Mouse (Mus musculus) lung, embryonic 16.5 days (tissue): ENCODE results near the gene Bax. TPM values are rescaled to one million over a fixed set of nuclear protein-coding genes. Genes with fewer than 3 reads are reported as not detected.
"Not testable (repeated sequence)": the region's sequence is repeated elsewhere in the genome, so short reads cannot be mapped to it uniquely, and the experiment has no call there.

Experiments
- ATAC-seq: fragments of 200-750 bp; cut with Nextera tagmentation; 2 replicates; pipeline ENCODE4 v1.8.0; 2017; ENCODE audit warnings: low read depth, mild to moderate bottlenecking, moderate library complexity
- H3K27ac ChIP-seq: fragments of 300-500 bp; sonication (generic); 2 replicates; pipeline ENCODE4 v1.5.1; 2014; ENCODE audit warnings: mild to moderate bottlenecking, control low read depth, low read length
- H3K27me3 ChIP-seq: fragments of 300-500 bp; sonication (generic); 2 replicates; pipeline ENCODE4 v1.6.1; 2014; ENCODE audit warnings: low read depth, low read length, mixed read lengths; ENCODE audit not compliant: control insufficient read depth, insufficient read depth
- H3K36me3 ChIP-seq: fragments of 300-500 bp; sonication (generic); 2 replicates; pipeline ENCODE4 v1.6.1; 2014; ENCODE audit warnings: low read length; ENCODE audit not compliant: control insufficient read depth, insufficient read depth
- H3K4me1 ChIP-seq: fragments of 300-500 bp; sonication (generic); replicated peaks from 2 replicates; pipeline ENCODE4 v1.6.1; 2014; ENCODE audit warnings: low read length, mixed read lengths; ENCODE audit not compliant: control insufficient read depth, insufficient read depth
- H3K4me2 ChIP-seq: fragments of 300-500 bp; sonication (generic); 2 replicates; pipeline ENCODE4 v1.6.1; 2014; ENCODE audit warnings: low read depth, low read length, control low read depth
- H3K4me3 ChIP-seq: fragments of 300-500 bp; sonication (generic); 2 replicates; pipeline ENCODE4 v1.5.1; 2014; ENCODE audit warnings: mild to moderate bottlenecking, low read length, control low read depth
- H3K9ac ChIP-seq: fragments of 300-500 bp; sonication (generic); 2 replicates; pipeline ENCODE4 v1.6.1; 2014; ENCODE audit warnings: low read length, control low read depth
- H3K9me3 ChIP-seq: fragments of 300-500 bp; sonication (generic); 2 replicates; pipeline ENCODE4 v1.6.1; 2016; ENCODE audit warnings: low read length; ENCODE audit not compliant: control insufficient read depth
- WGBS: fragments of 180-500 bp; shearing (Covaris S2); extraction: QIAGEN DNeasy Blood & Tissue Kit; methylation state at CpG from one replicate; pipeline ENCODE4 v1.1.7; 2014; 5-methylcytosine and 5-hydroxymethylcytosine counted together
- polyA plus RNA-seq: library from polyadenylated mRNA; unstranded; fragments of >200 nt; fragmentation: Nextera tagmentation; extraction: Ambion mirVana; gene quantifications from 2 replicates; pipeline ENCODE4 v1.2.1, GENCODE M21; 2015

Gene Bax
- polyA plus RNA-seq, 1 experiment from 2014 or later: 136 TPM

DNA sequence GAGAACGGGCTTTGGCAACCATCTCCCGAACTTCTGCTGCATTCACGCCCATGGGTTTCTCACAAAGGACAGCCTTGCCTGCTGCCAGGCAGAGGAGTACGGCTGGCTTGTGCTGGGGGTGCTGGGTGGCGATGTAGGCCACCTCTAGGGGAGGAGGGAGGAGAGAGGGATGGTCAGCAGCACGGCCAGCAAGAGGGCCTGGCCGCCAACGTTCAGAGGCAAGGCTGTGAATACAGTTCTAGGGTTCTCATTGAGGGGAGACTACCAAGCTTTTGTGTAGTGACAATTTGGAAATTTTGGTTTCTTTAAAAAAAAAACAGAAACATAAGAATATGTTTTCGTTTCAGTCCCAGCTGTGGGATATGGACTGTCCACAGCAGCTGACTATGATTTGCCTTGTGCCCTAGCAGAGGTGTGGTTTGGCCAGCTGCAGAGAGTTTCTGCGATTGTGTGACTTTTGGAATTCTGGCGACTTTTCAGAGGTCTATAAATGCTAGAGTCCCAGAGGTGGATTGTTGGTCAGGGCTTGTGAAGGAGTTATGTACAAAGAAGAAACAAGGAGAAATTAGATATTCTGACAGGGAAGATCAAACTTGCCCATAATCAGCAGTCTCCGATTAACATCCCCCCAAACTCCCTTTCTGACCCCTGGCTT, 20.2 kb upstream of the Bax start, which contains the start of gene Gm45808:
Gene Gm45808, minus strand, starts transcription at position 51 of the 655 bp plus-strand sequence.
- H3K9me3 ChIP-seq: no peaks in the 10 kb centered on the region
- H3K36me3 ChIP-seq: no peaks in the 10 kb centered on the region
- H3K4me1 ChIP-seq: 0 out of 2 replicates have a peak, but pooled peaks cover 2% of the 10 kb centered on the region
- WGBS: 67% methylated on average over 12 of the region's 12 CpGs
- H3K27me3 ChIP-seq: no peaks in the 10 kb centered on the region
- no peak within 1 kb of the TSS for H3K9ac ChIP-seq
- no peak for ATAC-seq
- no peak within 1 kb of the TSS for H3K4me2 ChIP-seq
- H3K4me3 ChIP-seq: no peak within 1 kb of the TSS
- H3K27ac ChIP-seq: no peak within 1 kb of the TSS

DNA sequence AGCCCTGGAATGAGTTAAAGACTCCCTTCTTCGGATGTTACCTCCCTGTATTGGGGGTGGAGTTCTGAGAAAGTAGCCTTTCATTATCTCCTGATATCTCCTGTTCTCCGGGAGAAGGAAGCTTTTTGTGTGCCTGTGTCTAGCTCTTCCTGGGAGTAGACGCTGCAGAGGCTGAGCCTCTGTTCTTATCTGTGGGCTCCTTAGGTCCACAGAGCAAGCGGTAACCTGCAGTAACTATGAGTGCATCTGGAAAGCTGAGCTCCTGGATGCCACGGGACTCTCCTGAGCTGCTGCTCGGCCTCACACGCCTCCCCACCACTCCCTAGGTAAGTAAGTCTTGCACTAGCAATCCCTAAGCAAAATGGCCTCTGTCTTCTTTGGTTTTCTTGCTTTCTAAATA, 19.5 kb upstream of the Bax start:
- Histone ChIP-seq H3K36me3 (no peaks in the 10 kb centered on the region), H3K27ac (no peak overlapping the region), H3K9me3 (no peaks in the 10 kb centered on the region), H3K4me2 (no peak overlapping the region), H3K4me3 (no peak overlapping the region), H3K27me3 (no peaks in the 10 kb centered on the region), H3K4me1 (no peaks in the 10 kb centered on the region), H3K9ac (no peak overlapping the region)
- WGBS: 56% methylated on average over 7 of the region's 7 CpGs
- ATAC-seq: no peak

DNA sequence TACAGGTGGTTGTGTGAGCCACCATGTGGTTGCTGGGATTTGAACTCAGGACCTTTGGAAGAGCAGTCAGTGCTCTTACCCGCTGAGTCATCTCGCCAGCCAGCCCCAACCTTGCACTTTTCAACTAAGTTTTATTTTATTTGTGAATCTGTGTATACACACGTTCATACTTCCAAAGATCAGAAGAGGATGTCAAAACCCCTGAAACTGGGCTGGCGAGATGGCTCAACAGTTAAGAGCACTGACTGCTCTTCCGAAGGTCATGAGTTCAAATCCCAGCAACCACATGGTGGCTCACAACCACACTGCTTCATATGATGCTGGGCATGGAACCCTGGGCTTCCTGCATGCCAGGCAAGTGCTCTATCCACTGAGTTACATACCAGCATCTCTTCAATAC, 18.3 kb upstream of the Bax start:
- H3K36me3 ChIP-seq, H3K4me3 ChIP-seq, H3K4me1 ChIP-seq, H3K9me3 ChIP-seq, H3K27ac ChIP-seq, H3K9ac ChIP-seq, ATAC-seq, H3K4me2 ChIP-seq, H3K27me3 ChIP-seq: not testable (repeated sequence)
- WGBS: 86% methylated on average over 5 of the region's 5 CpGs

DNA sequence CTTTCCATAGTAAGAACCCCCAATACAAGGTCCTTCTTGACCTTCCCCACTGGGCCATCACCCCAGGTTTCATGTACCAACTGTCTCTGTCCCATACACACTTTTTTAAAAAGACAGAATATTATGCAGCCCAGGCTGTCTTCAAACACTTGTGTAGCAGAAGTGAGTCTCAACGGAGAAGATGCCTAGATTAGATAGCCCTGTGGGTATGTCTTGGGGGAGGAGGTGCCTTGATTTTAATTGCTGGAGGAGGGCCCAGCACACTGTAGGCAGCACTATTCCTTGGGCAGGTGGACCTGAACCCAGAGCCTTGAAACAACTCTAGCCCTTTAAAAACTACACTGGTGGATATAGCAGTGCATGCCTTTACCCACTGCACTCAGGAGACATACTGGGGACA, 15.5 kb upstream of the Bax start:
- 94% methylated on average over 1 of the region's 1 CpGs for WGBS
- no peak for ATAC-seq
- no peak overlapping the region for H3K9ac ChIP-seq
- H3K9me3 ChIP-seq: no peaks in the 10 kb centered on the region
- no peak overlapping the region for H3K27ac ChIP-seq
- no peaks in the 10 kb centered on the region for H3K27me3 ChIP-seq
- H3K4me3 ChIP-seq: no peak overlapping the region
- no peaks in the 10 kb centered on the region for H3K36me3 ChIP-seq
- no peaks in the 10 kb centered on the region for H3K4me1 ChIP-seq
- H3K4me2 ChIP-seq: no peak overlapping the region

DNA sequence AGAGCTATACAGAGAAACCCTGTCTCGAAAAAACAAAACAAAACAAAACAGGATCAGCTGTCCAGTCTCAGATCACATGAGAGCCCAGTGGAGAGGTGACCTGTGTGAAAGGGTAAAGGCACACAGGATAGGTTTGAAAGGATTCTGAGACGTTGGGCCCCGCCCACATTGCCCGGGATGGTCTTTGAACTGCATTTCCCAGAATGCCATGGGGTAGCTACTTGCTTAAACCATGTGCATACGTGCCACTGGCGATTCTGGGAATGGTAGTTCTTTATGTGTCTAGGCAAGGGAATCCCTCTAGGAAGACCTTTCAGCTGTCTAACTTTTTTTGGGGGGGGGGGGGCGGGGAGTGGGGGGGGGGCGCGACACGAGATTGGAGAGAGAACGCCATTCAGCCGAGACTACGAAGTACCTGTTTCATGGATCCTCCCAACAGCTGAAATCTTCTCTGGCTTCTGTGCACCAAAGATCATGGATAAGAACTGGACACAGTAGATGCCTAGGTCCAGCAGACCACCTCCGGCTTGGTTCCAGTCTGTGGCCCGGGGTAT, 14.8 kb upstream of the Bax start, which contains the start of gene Tulp2:
Gene Tulp2, plus strand, starts transcription at position 504 of the 554 bp plus-strand sequence.
- WGBS: 53% methylated on average over 15 of the region's 15 CpGs
- Histone ChIP-seq H3K27me3 (no peaks in the 10 kb centered on the region), H3K27ac (no peak within 1 kb of the TSS), H3K4me1 (no peaks in the 10 kb centered on the region), H3K4me3 (no peak within 1 kb of the TSS), H3K9me3 (no peaks in the 10 kb centered on the region), H3K9ac (no peak within 1 kb of the TSS), H3K4me2 (no peak within 1 kb of the TSS), H3K36me3 (no peaks in the 10 kb centered on the region)
- ATAC-seq: peak; percentile 71

DNA sequence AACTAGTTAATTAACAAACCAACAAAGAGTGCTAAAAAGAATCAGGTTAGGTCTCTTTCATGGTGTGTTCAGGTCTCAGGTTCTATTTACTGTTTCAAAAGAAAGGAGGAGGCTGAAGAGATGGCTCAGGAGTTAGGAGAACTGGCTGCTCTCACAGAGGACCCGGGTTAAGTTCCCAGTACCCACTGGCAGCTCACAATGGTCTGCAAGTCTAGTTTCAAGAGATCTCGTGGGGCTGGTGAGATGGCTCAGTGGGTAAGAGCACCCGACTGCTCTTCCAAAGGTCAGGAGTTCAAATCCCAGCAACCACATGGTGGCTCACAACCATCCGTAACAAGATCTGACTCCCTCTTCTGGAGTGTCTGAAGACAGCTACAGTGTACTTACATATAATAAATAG, 13.6 kb upstream of the Bax start:
- ATAC-seq: not testable (repeated sequence)

DNA sequence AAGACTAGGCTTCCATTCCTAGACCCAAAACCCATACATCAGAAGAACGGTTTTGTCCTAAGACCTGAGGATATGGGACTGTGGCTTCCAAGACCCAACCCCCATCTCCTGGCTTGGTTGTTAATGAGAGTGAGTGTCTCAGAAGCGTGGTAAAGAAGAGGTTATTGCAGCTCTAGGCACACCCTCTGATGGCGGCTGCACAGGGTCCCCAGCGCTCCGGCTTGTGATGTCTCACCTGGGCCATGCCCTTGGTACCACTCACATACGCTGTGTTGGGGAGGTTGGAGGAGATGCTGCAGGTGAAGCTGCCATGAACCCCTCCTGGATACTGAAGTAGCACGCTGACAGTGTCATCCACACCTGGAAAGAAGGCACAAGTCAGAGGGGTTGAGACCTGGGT, 12.1 kb upstream of the Bax start:
- no peak overlapping the region for H3K27ac ChIP-seq
- H3K4me2 ChIP-seq: no peak overlapping the region
- no peaks in the 10 kb centered on the region for H3K9me3 ChIP-seq
- peaks cover 3% of the 10 kb centered on the region; the same call in 1 of the 2 replicates for H3K4me1 ChIP-seq
- no peaks in the 10 kb centered on the region for H3K27me3 ChIP-seq
- H3K36me3 ChIP-seq: no peaks in the 10 kb centered on the region
- 91% methylated on average over 7 of the region's 7 CpGs for WGBS
- no peak overlapping the region for H3K9ac ChIP-seq
- no peak overlapping the region for H3K4me3 ChIP-seq
- no peak for ATAC-seq

More for the DNA sequence above, 13.6 kb upstream of the Bax start:
- 62% methylated on average over 3 of the region's 4 CpGs for WGBS
- H3K27me3 ChIP-seq, H3K9me3 ChIP-seq, H3K27ac ChIP-seq, H3K4me1 ChIP-seq, H3K4me3 ChIP-seq, H3K36me3 ChIP-seq, H3K4me2 ChIP-seq, H3K9ac ChIP-seq: not testable (repeated sequence)

DNA sequence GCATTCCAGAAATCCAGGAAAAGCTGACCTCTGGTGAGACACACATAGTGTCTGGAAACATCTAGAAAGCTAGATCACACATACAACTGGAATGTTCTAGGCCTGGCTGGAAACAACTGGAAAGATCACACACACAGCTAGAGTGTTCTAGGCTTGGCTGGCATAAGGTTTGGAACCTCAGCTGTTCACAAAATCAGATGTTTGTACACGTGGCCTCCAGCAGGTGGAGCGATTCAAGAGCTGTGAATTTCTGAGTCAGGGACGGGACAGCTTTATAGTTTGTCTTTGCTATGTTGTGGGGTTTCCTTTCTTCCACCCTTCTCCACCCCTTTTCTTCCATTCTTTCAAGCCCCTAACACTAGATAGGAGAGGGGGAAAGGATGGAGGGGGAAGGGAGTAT, 10.3 kb upstream of the Bax start:
- no peaks in the 10 kb centered on the region for H3K36me3 ChIP-seq
- H3K4me3 ChIP-seq: no peak overlapping the region
- ATAC-seq: no peak
- H3K4me2 ChIP-seq: no peak overlapping the region
- no peak overlapping the region for H3K27ac ChIP-seq
- WGBS: 8% methylated on average over 3 of the region's 3 CpGs
- no peaks in the 10 kb centered on the region for H3K9me3 ChIP-seq
- peaks cover 3% of the 10 kb centered on the region; the same call in 1 of the 2 replicates for H3K4me1 ChIP-seq
- H3K27me3 ChIP-seq: no peaks in the 10 kb centered on the region
- H3K9ac ChIP-seq: no peak overlapping the region

DNA sequence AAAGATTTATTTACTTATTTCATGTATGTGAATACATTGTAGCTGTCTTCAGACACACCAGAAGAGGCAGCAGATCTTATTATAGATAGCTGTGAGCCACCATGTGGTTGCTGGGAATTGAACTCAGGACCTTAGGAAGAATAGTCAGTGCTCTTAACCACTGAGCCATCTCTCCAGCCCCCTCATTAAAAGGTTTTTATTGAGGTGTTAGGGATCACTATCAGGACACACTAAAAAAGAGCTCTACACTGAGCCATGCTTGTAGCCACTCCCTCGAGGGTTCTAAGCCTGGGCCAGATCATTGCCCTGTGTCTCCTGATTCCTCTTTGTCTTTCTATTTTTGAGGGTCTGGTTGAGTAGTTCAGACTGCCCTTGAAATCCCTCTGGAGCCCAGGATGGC, 9.8 kb upstream of the Bax start:
- H3K4me3 ChIP-seq: no peak overlapping the region
- no peaks in the 10 kb centered on the region for H3K27me3 ChIP-seq
- H3K4me1 ChIP-seq: peaks cover 3% of the 10 kb centered on the region; the same call in 1 of the 2 replicates
- no peak for ATAC-seq
- no peaks in the 10 kb centered on the region for H3K36me3 ChIP-seq
- H3K4me2 ChIP-seq: no peak overlapping the region
- no peak overlapping the region for H3K27ac ChIP-seq
- WGBS: 33% methylated on average over 1 of the region's 1 CpGs
- H3K9ac ChIP-seq: no peak overlapping the region
- H3K9me3 ChIP-seq: no peaks in the 10 kb centered on the region
